Mouse (Mus musculus): Measurements from ENCODE around the gene Mxd1. TPM values are rescaled to one million over a fixed set of nuclear protein-coding genes. Genes with fewer than 3 reads are reported as not detected.

Mxd1 gene
- polyA plus RNA-seq (2012; rRNA removed) = 6.9 and 7.0 TPM in 2 replicates

- no peak for DNase-seq (ENCODE audit: low read depth)
Observed at GRCm38 (mm10) chr6:86668580-86669239, at the start of gene Mxd1. Mxd1 (minus strand) TSS chr6:86669161.

GRCm38 (mm10) chr6:86708072-86708774 lies 39.3 kb upstream of the Mxd1 start:
- no peak for DNase-seq (ENCODE audit: low read depth)

DNA sequence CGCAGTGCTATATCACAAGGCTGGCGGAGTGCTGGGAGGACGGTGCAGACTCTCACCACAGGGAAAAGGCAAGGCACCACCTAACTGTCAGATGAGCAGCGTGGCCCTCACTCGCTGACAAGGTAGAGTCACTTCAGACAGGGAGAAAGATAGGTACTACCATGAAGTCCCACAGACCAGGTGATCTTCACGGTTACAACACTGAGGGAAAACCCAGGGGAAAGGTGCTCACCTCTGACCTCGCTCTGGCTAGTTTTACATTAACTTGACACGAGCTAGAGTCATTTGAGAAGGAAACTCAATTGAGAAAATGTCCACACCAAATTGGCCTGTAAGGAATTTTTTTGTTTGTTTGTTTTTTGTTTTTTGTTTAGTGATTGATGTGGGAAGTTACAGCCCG lies 33.6 kb upstream of the Mxd1 start:
- DNase-seq (ENCODE audit: low read depth) = no peak

- no peak for DNase-seq (ENCODE audit: low read depth)
Observed at GRCm38 (mm10) chr6:86697903-86698302, 28.9 kb upstream of the Mxd1 start.

GRCm38 (mm10) chr6:86696213-86696612 lies 27.3 kb upstream of the Mxd1 start:
- DNase-seq (ENCODE audit: low read depth) = no peak

- no peak for DNase-seq (ENCODE audit: low read depth)
Observed at GRCm38 (mm10) chr6:86694465-86694864, 25.5 kb upstream of the Mxd1 start.

GRCm38 (mm10) chr6:86689671-86690070 lies 20.7 kb upstream of the Mxd1 start:
- DNase-seq (ENCODE audit: low read depth) = no peak

GRCm38 (mm10) chr6:86686971-86687370 lies 18.0 kb upstream of the Mxd1 start:
- no peak for DNase-seq (ENCODE audit: low read depth)

DNA sequence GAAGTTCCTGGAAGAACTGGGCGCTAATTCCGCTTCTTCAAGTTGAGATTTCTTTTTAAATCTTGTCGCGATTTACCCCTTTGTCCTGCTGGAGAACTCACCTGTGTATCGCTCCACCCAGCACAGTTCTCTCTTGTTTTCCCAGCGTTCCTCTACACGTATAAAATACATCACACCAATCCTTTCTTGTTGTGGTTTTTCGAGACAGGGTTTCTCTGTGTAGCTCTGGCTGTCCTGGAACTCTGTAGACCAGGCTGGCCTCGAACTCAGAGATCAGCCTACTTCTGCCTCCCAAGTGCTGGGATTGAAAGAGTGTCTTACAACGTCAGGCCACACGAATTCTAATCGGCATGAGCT lies 15.7 kb upstream of the Mxd1 start:
- DNase-seq (ENCODE audit: low read depth) = no peak

DNA sequence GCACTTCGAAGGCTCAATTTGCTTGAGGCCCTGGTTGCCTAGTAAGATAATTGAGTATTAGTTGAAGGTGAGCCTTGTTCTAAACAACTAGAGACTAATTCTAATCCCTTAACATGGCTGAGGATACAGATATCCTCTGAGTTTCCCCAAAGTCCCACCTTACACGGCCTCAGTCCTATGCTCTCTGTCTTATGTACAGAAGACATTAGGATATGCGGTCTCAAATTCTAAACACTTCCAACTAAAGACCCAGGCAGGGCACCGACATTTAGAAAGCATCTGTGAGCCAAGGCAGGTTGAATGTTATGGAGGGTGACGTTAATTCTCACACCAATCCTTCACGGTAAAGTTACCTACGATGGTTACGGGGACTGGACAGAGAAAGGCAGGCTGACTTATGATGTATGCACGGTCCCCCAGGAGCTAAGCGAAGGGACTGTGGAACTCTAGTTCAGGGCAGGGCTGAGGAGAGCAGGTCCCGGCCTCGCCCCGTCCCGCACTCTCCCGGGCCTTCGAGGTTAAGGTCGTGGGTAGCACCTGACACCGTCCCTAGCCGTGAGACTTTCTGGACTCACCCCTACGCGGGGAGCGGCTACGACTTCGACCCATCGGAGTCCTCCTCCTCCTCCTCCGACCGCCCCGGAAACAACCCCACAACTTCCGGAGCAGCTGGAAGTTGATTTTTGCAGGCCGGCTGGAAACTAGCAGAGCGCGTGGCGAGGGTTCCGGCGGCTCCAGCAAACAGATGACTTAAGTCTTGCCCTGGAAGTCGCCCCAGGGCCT lies 15.1 kb upstream of the Mxd1 start, which contains the start of gene Snrnp27:
Snrnp27 (minus strand) TSS at position 651 of the 783 bp plus-strand sequence.
- peak; percentile 52 for DNase-seq (ENCODE audit: low read depth)

DNA sequence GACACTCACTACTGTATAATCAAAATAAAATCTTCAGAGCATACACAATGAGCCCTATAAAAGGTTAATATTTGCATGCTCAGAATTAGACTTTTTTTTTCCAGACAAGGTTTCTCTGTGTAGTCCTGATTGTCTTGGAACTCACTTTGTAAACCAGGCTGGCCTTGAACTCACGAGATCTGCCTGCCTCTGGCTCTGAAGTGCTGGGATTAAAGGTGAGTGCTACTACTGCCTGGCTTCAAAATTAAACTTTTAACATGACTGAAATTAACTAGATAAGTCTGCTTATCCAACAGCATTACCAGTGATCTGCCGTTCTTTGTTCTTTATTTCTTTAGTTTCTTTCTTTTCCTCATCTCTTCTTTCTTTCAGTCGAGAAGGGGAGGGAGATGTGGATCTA lies 12.3 kb upstream of the Mxd1 start:
- no peak for DNase-seq (ENCODE audit: low read depth)

- DNase-seq (ENCODE audit: low read depth) = no peak
Observed at GRCm38 (mm10) chr6:86678341-86678740, 9.4 kb upstream of the Mxd1 start.

GRCm38 (mm10) chr6:86670873-86671272 lies 1.9 kb upstream of the Mxd1 start:
- DNase-seq (ENCODE audit: low read depth) = no peak

DNA sequence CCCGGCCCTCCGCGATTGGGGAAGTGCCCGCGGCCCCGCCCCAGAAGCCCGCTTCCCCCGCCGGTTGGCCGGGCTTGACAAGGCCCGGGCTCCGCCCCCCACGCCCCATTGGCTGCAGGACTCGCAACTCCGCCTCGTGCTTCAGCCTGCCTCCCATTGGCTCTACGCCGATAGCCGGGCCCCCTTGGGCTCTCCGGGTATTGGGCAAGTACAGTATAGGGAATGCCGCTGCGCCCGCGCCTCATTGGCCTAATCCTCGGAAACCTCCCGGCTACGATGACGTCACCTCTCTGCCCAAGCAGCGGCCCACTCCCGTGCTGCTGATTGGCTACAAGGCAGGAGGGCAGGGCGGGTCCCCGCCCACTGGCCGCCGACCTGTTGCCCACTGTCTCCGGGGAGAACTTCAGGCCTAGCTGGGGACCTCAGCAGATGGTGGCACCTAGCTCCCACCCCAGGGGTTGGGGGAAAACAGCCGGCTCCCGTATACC lies 323 bp upstream of the Mxd1 start:
- DNase-seq (ENCODE audit: low read depth) = peak; percentile 87

GRCm38 (mm10) chr6:86667061-86667460 lies 1.9 kb downstream of the Mxd1 start:
- DNase-seq (ENCODE audit: low read depth) = no peak

- no peak for DNase-seq (ENCODE audit: low read depth)
Observed at GRCm38 (mm10) chr6:86665560-86666307, 3.2 kb downstream of the Mxd1 start.

DNA sequence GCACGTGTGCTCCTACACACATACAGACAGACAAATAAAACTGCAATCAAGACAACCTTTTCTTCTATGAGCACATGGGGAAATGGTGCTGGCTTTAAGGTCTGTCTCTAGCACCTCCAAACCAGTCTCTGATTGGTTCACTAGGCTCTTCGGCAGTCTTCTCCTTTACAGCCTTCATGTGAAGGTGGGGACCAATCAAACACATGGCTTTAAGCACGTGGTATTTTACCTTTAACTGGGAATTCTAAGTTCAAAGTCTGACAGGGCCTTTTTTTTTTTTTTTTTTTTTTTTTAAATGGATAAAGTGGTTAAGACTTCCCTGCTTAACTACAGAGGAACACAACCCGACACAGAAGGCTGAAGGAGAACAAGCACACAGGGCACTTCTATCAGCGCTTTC lies 3.9 kb downstream of the Mxd1 start:
- DNase-seq (ENCODE audit: low read depth) = no peak

GRCm38 (mm10) chr6:86660161-86660877 lies 8.6 kb downstream of the Mxd1 start:
- no peak for DNase-seq (ENCODE audit: low read depth)

DNA sequence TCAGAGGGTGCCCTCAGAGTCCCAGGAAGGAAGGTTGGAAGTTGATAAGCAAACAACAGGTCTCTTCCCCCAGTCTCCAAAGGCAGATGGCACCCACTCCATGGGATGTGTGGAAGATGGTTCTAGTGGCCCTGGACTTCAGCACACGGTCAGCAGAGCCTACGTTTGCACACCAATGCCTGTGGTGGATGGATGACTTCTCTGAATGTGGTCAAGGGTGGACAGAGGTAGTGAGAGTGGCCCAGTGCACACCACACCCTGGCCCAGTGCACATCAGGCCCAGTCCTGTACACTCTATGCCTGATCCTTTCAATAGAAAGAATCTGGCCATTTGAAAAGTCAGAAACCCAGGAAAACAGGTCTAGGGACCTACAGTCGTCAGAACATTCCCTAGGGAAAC lies 10.5 kb downstream of the Mxd1 start:
- no peak for DNase-seq (ENCODE audit: low read depth)

GRCm38 (mm10) chr6:86654270-86654916 lies 14.6 kb downstream of the Mxd1 start:
- DNase-seq (ENCODE audit: low read depth) = no peak

DNA sequence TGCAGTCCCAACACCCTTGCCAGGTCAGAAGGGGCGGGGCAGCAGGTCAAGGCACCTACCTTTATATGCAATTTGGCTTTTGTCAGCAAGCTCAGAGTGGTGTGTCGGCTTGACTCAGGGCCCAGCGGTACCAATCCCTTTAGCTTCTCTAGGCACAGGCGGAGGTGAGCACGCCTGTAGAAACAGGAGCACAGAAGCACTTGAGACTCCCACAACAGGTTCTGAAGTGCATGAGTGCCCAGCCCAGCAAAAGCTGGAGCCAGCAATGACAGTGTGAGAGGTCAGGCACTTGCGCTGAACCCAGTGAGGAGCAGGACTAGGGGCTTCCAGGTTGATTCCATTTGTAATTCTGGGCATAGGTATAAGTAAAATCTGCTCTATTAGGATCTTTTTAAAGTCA lies 15.9 kb downstream of the Mxd1 start:
- no peak for DNase-seq (ENCODE audit: low read depth)

Measured in gonadal fat pad, adult 2 months (tissue).